Mouse (Mus musculus) brain, adult 2 months (tissue): ENCODE measurements around the gene Krtap4-1.

Source experiments
- DNase-seq: peaks from one replicate; pipeline ENCODE4 v3.0.0; 2011; ENCODE audit warnings: low read depth, low spot score

The Krtap4-1 gene

DNA sequence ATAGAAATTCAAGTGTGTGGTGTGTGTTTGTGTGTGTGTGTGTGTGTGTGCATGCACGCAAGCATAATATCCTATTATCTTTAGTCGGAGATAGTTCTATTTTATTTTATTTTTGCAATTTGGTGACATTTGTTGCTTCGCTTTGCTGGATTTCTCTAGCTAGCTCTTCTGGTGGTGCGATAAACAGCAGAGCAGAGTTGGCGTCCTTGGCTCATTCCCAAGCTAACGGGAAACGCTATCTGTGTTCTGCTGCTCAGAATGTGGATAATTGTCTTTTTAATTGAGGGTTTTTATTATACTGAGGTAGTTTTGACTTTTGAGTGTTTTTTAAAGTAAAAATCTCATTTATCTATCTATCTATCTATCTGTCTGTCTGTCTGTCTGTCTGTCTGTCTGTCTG is 42.9 kb downstream of the Krtap4-1 start:
- DNase-seq: peak; percentile 80

DNA sequence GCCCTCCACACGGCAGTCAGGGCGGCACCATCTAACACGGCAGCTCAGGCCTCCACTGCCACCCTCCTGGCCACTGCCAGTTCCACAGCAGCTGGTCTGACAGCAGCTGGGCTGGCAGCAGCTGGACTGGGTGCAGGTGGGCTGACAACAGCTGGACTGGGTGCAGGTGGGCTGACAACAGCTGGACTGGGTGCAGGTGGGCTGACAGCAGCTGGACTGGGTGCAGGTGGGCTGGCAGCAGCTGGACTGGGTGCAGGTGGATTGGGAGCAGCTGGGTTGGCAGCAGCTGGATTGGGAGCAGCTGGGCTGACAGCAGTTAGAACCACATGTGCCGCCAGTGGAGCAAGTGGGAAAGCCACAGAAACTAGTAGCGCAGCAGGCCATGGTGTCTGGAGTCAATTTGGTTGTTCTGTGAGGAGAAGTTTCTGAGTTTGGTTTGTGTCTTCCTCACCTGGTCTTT is 44.8 kb downstream of the Krtap4-1 start, which contains the start of gene Krtap1-4:
Gene Krtap1-4 (minus strand): TSS at position 410 of the 460 bp plus-strand sequence.
- DNase-seq: no peak

DNA sequence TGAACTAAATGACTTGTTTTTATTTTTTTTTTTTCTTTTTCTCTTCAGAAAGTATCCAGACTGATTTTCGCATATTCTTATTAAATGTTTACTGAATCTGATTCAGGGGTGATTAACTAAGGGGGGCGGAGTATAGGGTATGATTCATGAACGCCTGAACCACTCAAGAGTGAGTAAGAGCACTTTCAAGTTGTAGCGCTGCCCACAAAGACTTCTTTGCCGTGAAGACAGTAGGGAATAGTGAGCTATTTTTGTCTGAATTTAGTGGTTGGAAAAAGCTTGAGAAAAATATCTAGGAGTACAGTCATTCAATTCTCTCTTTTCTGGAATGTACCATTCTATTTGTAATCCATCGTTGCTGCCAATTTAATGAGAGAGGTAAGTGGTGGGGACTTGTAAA is 46.5 kb downstream of the Krtap4-1 start:
- DNase-seq: peak; percentile 79

DNA sequence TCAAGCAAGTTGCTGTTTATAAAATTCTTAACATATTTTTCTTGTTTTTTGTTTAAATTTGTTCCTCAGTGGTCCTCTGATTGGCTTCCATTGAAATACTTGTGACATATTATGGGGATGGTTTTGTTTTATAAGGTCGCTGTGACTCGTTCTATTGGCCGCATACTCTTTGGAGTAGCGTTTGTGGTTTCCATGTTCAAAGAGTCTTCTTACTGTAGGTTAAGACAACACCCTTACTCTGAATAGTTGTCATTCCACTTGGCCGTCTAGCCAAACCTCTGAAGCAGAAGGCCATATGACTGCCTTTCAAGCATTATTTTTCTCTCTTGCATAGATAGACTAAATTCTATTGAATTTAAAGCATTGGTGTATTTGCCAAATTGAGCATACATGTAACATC is 47.0 kb downstream of the Krtap4-1 start:
- no peak for DNase-seq

DNA sequence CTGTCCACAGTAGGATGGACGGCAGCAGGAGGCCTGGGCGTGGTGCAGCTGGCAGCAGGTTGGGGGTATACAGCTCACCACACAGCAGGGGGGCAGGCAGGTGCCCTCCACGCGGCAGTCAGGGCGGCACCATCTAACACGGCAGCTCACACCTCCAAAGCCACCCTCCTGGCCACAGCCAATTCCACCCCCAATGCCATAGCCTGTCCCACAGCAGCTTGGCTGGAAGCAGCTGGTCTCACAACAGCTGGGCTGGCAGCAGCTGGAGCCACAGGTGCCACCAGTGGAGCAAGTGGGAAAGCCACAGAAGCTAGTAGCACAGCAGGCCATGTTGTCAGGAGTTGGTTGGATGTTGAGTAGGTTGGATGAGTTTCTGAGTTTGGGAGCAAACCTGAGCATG is 47.4 kb downstream of the Krtap4-1 start, which contains the start of gene Krtap1-5:
Gene Krtap1-5 (minus strand): TSS at position 381 of the 400 bp plus-strand sequence.
- DNase-seq: no peak
